Mouse (Mus musculus) thymus, adult 2 months (tissue): ENCODE measurements around the gene Dnajc5.

Experiments
- CTCF ChIP-seq: fragments of 200-500 bp; IDR thresholded peaks from 2 replicates; pipeline ENCODE4 v1.5.1; 2012; ENCODE audit warnings: mild to moderate bottlenecking, control low read depth, low read length, moderate library complexity, borderline replicate concordance; ENCODE audit not compliant: control insufficient read depth, poor library complexity, insufficient read depth; ENCODE audit errors: extremely low read depth
- POLR2A ChIP-seq: fragments of 200-500 bp; IDR thresholded peaks from 2 replicates; pipeline ENCODE4 v1.6.1; 2012; ENCODE audit warnings: mild to moderate bottlenecking, low read length, control low read depth, moderate library complexity; ENCODE audit not compliant: control insufficient read depth, poor library complexity, insufficient read depth; ENCODE audit errors: extremely low read depth

DNA sequence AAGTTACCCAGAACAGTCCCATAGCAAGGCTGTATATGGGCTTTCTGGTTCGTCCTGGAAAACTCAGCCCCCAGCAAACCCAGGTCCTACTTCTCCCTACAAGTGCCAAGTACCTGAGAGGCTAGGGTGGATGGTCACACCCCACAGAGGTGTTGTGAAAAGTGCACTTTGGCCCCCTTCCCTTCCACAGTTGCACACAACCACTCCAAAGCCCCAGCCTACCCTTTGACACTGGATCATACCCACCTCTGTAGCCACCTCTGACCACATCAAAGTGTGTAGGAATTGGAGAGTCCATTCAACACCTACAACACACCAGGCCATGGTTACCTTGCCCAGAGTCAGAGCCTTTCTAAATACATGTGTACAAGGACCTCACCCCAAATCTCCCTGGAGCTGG, 62.7 kb downstream of the Dnajc5 start:
- no peak for TF ChIP-seq CTCF
- TF ChIP-seq POLR2A: no peak
